Mouse (Mus musculus) ovary, adult 10 weeks (tissue): Measurements from ENCODE around the gene Atr. TPM values are rescaled to one million over a fixed set of nuclear protein-coding genes. Genes with fewer than 3 reads are reported as not detected.

Experiments
- polyA plus RNA-seq: library from polyadenylated mRNA; stranded (reverse); fragments of 350-450 nt; fragmentation: Illumina TruSeq; extraction: RNeasy Lipid Tissue Mini Kit (QIAGEN cat#74804); gene quantifications from one replicate; pipeline ENCODE4 v1.2.3, GENCODE M21; 2014

Gene Atr
- 53.0 TPM for polyA plus RNA-seq

GRCm38 (mm10) chr9:95857414-95858026, at the start of gene Atr:
Atr (plus strand) TSS chr9:95857597.

DNA sequence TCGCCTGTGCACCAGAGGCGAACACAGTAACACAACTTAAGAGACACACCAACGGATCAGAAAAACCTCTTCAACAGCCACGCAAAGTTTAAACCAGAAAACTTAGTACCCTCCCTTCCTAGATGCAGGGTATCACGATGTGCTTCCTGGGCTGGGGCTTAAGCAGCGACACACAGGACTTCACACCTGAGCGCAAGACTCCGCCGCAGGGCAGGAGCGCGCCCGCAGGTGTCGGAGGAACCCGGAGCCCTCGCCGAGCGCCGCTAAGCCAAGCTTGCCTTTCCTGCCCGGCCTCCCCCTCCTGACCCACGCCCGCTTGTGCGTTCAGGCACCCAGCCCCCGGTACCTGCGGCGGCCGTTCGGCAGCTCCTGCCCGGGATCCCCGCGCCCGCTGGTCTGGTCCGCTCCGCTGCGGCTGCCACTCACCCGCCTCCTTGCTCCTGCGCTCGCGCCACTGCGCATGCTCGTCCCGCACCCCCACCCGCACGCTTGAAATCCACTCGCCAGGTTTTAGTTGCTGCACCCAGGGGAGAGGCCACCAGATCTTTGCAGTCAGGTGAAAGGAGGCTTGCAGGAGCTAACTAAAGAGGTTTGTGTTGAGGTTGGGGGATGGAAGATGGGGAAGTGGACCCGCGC, 12.5 kb upstream of the Atr start, which contains the start of gene Pls1:
Pls1 (minus strand) TSS at position 487 of the 636 bp plus-strand sequence.

GRCm38 (mm10) chr9:95954585-95955461, 97.4 kb downstream of the Atr start, which contains the start of gene Xrn1:
Xrn1 (plus strand) TSS chr9:95954760.

Other genes with a start within 250 kb of the Atr start
- 0.60 TPM for gene Pcolce2, start 220.0 kb upstream of the Atr start, polyA plus RNA-seq
- gene Trpc1, start 107.2 kb upstream of the Atr start, polyA plus RNA-seq: 11.0 TPM
- 7.4 TPM for gene Pls1, start 12.3 kb upstream of the Atr start, polyA plus RNA-seq
- gene Xrn1, start 97.2 kb downstream of the Atr start, polyA plus RNA-seq: 63.1 TPM